Mouse (Mus musculus) left cerebral cortex, adult 9 months (tissue): ENCODE data around the gene Prrxl1.

Experiments
- DNase-seq, 2 experiments: peaks; one replicate each; pipeline ENCODE4 v3.0.0; 2022; ENCODE audit warnings: low spot score in 2 of 2

The Prrxl1 gene

DNA sequence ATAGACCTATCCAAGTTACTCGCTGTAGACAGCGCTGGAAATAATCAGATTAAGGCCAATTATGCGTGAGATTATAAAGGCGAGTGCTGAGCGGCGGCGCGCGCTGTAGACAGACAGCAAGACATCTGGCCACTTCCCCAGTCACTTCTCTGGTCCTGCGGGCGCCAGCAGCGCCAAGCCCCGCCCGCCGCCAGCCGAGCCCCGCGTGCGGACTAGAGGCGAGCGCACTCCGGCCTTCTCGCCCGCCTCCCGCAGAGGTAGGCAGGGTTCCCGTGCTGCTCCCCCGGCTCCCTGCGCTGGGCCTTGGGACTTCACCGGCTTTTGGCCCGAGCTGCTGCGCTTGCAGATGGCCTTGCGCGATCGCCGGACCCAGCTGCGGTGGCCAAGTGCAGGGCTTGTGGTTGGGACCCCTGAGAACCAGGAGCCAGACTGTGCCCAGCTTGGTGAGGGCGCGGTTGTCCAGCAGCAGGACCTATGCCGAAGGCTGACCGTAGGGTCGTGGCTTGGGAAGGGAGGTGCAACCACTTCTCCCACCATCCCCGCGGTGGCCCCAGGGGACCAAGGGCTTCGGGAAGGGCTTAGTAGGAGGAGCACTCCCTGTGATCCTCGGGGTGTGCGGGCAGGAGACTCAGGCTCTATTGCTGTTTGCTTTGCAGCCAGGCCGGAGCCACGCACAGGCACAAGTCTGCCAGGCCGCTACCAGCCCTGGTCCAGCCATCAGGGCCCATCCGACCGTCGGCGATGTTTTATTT is at the start of gene Prrxl1:
TSS of gene Prrxl1 (plus strand) at position 118 of the 752 bp plus-strand sequence.
- no peak for DNase-seq

GRCm38 (mm10) chr14:32551854-32552253 is 47.4 kb upstream of the Prrxl1 start:
- no peak for DNase-seq

DNA sequence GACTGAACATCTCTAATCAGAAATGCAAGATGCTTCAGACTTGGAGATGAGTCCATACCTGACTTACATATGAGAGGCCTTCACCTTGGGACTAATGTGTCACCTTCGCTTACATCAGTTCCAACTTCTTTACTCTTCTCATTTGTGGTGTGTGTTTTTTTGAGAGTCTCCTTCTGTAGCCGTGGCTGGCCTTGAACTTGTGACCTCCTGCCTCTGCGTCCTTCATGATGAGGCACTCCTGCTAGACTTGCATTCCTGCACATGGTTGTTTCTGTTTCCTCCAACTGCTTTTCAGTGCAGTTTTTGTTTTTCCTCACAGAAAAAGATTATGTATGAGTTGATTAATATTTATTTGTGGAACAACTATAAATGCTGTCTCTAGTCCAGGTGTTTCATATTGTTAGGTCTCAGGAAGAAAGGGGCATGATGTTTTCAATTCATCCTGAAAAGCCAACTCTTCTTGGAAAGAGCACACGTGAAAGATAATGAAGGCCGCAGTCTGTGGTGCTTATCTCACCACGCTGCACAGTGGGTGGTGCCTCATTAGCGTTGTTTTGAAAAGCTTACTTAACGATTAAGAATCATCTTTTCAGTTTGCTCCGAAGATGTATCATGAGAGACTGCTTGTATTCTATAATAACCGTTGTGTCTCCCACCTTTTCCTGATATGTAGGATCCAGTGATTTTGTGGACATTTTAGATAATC is 45.9 kb upstream of the Prrxl1 start:
- DNase-seq: no peak

DNA sequence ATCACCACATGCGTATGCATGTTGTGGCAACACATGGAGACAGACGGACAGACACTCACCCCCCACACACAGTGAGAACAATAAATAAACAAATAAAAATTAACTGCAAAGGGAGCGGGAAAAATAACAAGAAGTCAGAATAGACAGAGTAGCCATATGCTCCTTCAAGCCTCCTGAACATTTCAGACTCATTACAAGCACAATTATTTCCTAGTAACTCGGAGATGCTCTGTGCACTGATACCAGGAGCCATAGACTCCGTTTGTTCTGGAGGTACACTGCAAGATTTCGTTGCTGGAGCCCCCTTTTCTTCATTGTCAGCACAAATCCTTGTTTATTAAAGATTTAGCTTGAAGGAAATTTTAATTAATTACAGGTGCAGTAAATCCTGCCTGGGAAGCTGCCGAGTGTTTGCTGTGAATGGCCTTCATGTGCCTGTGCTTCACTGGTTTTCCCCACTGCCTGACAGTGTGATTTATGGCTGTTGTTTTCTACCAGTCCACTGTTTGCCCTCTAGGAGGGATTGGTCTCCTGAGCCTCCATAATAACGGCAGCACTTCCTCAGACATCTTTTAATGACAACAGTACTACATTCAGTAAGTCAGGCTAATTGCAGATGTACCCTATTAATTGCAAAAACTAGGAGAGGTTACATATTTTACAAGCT is 44.2 kb upstream of the Prrxl1 start:
- DNase-seq: no peak

- DNase-seq: no peak
Measured at GRCm38 (mm10) chr14:32561428-32561827, 37.8 kb upstream of the Prrxl1 start.

DNA sequence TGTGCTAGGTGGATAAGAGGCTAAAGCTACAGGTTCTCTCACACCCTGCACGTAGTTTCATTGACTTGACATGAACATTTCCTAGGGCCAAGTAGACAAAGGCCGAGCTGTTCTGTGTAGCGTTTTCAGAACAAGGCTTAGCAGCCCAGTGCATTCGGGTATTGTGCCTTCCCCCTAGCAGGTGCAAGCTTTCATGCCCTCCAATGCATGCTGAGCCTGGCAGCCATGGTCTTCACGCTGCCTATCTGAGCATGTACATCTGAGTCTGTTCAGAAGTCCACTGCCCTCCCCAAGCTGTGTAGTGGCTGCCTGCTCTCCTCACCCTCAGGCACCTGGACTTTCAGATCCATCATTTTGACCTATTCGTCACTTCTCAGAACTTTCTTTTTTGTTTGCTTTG is 35.5 kb upstream of the Prrxl1 start:
- DNase-seq: no peak

GRCm38 (mm10) chr14:32572519-32572918 is 26.7 kb upstream of the Prrxl1 start:
- no peak for DNase-seq

- no peak for DNase-seq
Measured at GRCm38 (mm10) chr14:32578420-32578819, 20.8 kb upstream of the Prrxl1 start.

GRCm38 (mm10) chr14:32583696-32584095 is 15.5 kb upstream of the Prrxl1 start:
- no peak for DNase-seq

GRCm38 (mm10) chr14:32587013-32587784 is 12.0 kb upstream of the Prrxl1 start:
- peak in 1 of 2 experiments; percentile 76 for DNase-seq

GRCm38 (mm10) chr14:32590377-32590776 is 8.8 kb upstream of the Prrxl1 start:
- no peak for DNase-seq

GRCm38 (mm10) chr14:32597232-32598231 is 1.7 kb upstream of the Prrxl1 start:
- DNase-seq: peak in 1 of 2 experiments; percentile 21

GRCm38 (mm10) chr14:32598437-32599219 is 579 bp upstream of the Prrxl1 start:
- no peak for DNase-seq

GRCm38 (mm10) chr14:32600110-32600509 is 903 bp downstream of the Prrxl1 start:
- DNase-seq: no peak

DNA sequence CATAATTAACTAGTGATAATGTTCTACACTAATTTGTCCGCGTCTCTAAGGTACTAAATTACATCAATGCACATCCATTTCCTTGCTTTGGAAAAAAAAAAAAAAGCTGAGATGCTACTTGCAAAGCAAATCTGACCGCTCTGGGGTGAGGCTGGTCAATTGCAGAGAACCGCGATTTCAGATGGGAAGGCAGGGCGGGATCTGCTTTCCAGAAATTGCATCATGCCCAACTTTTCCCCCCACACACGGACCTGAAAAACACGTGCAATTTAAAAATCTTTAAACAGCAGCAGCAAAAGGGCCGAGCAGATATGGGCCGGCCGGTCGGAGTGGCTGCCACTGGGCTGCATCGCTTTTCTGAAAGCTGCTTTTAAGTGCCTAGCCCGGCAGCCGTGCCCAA is 6.3 kb downstream of the Prrxl1 start:
- no peak for DNase-seq

DNA sequence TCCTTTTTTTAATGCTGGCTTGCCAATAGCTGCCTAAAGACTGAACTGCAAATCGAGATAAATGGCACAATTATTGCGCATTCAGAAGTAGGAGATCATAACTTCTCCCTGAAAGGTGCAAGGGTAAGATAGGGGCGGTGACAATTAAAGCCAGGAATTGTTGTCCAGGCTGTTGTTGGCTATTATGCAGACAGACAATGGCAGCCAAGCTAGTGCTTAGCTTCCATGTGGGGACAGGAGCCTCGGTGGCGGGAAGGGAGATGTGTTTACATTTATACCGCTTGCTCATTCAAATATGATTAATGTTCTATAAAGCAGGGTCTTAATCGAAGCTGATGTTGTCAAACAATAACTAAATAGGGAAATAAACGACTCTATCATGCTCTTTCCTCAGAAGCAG is 7.1 kb downstream of the Prrxl1 start:
- no peak for DNase-seq

DNA sequence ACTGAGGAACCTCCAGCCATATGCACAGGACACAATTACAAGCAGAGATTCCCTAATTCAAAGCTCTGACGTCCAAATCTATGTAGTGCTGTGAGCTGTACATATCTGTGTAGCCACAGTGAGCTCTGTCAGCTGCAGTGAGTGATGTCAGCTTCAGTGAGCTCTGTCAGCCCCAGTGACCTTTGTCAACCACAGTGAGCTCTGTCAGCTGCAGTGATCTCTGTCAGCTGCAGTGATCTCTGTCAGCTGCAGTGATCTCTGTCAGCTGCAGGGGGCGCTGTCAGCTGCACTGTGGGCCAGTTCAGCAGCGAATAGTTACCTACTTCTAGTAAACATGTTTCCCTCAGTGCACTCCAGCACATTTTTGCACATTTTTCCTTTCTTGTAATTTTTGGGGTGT is 10.2 kb downstream of the Prrxl1 start:
- DNase-seq: peak in 1 of 2 experiments; percentile 34

DNA sequence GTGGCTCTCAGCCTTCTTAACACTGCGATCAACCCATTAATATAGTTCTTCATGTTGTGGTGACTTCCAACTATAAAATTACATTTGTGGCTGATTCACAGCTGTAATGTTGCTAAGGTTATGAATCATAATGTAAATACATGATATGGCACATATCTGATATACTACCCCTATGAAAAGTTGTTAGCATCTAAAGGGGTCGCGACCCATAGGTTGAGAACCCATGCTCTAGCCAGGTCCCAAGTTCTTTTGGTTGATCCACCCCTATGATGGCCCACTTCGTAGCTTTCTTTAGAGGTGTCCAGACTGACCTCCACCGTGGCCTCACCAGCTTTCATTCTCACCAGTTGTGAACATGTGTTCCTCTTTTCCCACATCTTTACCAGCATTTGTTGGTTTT is 18.0 kb downstream of the Prrxl1 start:
- no peak for DNase-seq

DNA sequence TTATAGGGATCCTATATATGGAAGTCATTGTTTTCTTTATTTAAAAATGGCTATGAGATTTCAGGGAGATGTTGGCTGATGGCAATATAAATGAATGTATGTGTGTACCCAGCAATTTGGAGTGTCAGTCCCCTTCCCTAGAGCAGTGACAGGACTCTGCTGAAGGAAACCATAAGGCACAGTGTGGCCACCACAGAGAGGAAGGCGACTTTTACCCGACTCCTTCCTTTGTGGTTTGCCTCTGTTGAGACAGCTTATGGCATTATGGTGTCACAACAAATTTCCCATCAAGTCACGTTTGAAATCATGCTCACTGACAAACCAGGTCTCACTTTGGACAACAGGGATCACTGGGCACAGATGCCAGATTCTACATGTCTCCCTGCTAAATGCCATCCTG is 25.0 kb downstream of the Prrxl1 start:
- DNase-seq: no peak

DNA sequence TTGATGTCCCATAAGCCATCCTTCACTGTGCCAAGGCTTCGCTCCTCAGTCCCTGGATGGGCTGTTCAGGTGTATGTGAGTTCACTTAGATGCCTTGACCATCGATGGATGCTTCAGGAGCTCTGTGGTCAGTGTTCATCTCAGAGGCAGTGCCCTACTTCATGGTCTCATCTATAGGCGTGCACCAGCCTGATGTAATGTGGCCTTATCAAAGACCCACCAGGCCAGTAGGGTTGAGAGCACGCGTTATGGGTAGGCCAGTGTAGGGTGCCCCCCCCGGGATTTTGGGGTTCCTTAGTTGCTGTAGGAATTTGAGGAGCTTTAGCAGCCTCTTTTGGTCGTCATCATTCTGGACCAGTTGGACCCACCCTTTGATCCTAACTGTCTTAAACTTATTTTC is 25.6 kb downstream of the Prrxl1 start:
- DNase-seq: no peak
